Mouse (Mus musculus) yolk sac, embryonic 10.5 days (tissue): ENCODE measurements around the gene Zdhhc16.
A peak's percentile ranks its signal among the peaks of the same experiment; 100 is the strongest.

Source experiments
- DNase-seq: peaks from one replicate; pipeline ENCODE4 v3.0.0-alpha.2; 2017; ENCODE audit warnings: low spot score

Gene Zdhhc16

GRCm38 (mm10) chr19:41933179-41934086 is at the start of gene Zdhhc16, which contains the start of gene Exosc1:
TSS of gene Zdhhc16 (plus strand) at chr19:41933480.
TSS of gene Exosc1 (minus strand) at chr19:41933423.
- peak; percentile 98 for DNase-seq

- DNase-seq: no peak
Observed at GRCm38 (mm10) chr19:41883882-41884281, 49.4 kb upstream of the Zdhhc16 start.

- peak; percentile 59 for DNase-seq
Observed at GRCm38 (mm10) chr19:41888191-41888590, 45.1 kb upstream of the Zdhhc16 start.

GRCm38 (mm10) chr19:41894959-41895358 is 38.3 kb upstream of the Zdhhc16 start:
- DNase-seq: no peak

GRCm38 (mm10) chr19:41895460-41896318 is 37.6 kb upstream of the Zdhhc16 start, which contains the start of gene Rrp12:
TSS of gene Rrp12 (minus strand) at chr19:41896173.
- DNase-seq: peak; percentile 87

- DNase-seq: no peak
Observed at GRCm38 (mm10) chr19:41896319-41896711, 37.0 kb upstream of the Zdhhc16 start.

GRCm38 (mm10) chr19:41898860-41899259 is 34.4 kb upstream of the Zdhhc16 start:
- no peak for DNase-seq

GRCm38 (mm10) chr19:41900495-41901090 is 32.7 kb upstream of the Zdhhc16 start:
- no peak for DNase-seq

GRCm38 (mm10) chr19:41901696-41902095 is 31.6 kb upstream of the Zdhhc16 start:
- DNase-seq: no peak

GRCm38 (mm10) chr19:41902848-41903593 is 30.3 kb upstream of the Zdhhc16 start:
- no peak for DNase-seq

- no peak for DNase-seq
Observed at GRCm38 (mm10) chr19:41905246-41905645, 28.0 kb upstream of the Zdhhc16 start.

- DNase-seq: no peak
Observed at GRCm38 (mm10) chr19:41906311-41907078, 26.8 kb upstream of the Zdhhc16 start.

- no peak for DNase-seq
Observed at GRCm38 (mm10) chr19:41907079-41907760, 26.1 kb upstream of the Zdhhc16 start.

- DNase-seq: no peak
Observed at GRCm38 (mm10) chr19:41908736-41909135, 24.5 kb upstream of the Zdhhc16 start.

GRCm38 (mm10) chr19:41910396-41910795 is 22.9 kb upstream of the Zdhhc16 start:
- no peak for DNase-seq

GRCm38 (mm10) chr19:41911178-41912073 is 21.9 kb upstream of the Zdhhc16 start, which contains the start of gene Pgam1:
TSS of gene Pgam1 (plus strand) at chr19:41911923.
- DNase-seq: peak; percentile 98

- peak; percentile 57 for DNase-seq
Observed at GRCm38 (mm10) chr19:41912121-41913080, 20.9 kb upstream of the Zdhhc16 start.
